Mouse (Mus musculus) brain, embryonic 14.5 days (tissue): ENCODE measurements around the gene Pla2g4f.

Experiments used
- CTCF ChIP-seq: fragments of 200-500 bp; IDR thresholded peaks from 2 replicates; pipeline ENCODE4 v1.5.1; 2012; ENCODE audit warnings: inconsistent platforms, mild to moderate bottlenecking, moderate library complexity, borderline replicate concordance; ENCODE audit not compliant: insufficient read depth, insufficient read length; ENCODE audit errors: extremely low read depth
- POLR2A ChIP-seq: fragments of 200-500 bp; IDR thresholded peaks from 2 replicates; pipeline ENCODE4 v1.6.1; 2012; ENCODE audit warnings: mild to moderate bottlenecking, inconsistent platforms, borderline replicate concordance; ENCODE audit not compliant: poor library complexity, insufficient read depth, insufficient read length, severe bottlenecking; ENCODE audit errors: extremely low read depth

GRCm38 (mm10) chr2:120281221-120281620, 32.7 kb downstream of the Pla2g4f start:
- TF ChIP-seq CTCF: peak; percentile 13; the same call in 1 of the 2 replicates
- no peak for TF ChIP-seq POLR2A
